Mouse (Mus musculus): Measurements from ENCODE around the gene Sema3b.

Sema3b gene

GRCm38 (mm10) chr9:107569270-107569669, 39.8 kb downstream of the Sema3b start:
- DNase-seq (ENCODE audit: low read depth) = no peak

DNA sequence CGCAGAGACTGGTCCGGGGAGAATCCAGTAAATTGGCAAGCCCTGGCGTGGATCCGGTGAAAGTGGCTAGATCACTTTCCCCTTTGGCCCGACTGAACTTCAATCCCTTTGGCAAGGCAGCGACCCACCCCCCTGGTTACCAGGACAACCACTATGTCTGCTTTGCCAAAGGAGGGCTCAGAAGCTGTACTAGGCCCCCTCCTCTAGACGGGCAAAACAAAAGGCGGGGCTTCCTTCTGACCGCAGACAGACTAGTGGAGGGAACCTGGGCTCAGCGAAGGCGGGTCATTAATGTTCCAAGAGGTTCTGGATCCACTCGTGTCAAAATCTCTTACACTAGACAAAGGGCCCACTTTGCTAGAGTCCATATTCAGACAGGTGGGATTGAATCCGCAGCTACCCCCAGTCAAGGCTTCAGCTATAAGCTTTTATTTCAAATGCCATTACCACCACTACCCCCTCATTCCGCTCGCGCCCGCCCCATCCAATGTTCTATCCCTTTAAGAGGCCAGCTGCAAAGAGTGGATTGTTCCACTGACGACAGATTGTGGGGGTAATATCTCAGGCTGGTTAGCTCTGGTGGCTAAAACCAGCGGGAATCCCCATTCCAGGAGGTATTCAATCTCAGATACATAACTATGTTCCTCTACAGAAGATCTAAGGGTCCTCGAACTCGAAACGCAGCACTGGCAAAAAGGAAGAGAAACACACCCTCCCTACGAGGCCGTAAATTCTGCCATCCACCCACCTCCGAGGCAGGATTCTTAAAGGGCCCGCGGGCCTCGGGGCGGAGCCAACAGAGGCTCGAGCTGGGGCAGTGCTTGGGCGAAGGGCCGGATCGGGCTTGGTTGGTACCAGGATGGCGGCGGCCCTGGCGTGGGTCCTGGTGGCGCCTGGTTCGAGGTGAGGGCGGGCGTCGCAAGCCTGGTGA, 40.4 kb downstream of the Sema3b start:
- peak; percentile 93 for DNase-seq (ENCODE audit: low read depth)

GRCm38 (mm10) chr9:107567702-107568319, 41.2 kb downstream of the Sema3b start, which contains the start of gene Hyal2:
Hyal2 (plus strand) TSS chr9:107567945.
- no peak for DNase-seq (ENCODE audit: low read depth)

- DNase-seq (ENCODE audit: low read depth) = no peak
Observed at GRCm38 (mm10) chr9:107566855-107567254, 42.2 kb downstream of the Sema3b start.

DNA sequence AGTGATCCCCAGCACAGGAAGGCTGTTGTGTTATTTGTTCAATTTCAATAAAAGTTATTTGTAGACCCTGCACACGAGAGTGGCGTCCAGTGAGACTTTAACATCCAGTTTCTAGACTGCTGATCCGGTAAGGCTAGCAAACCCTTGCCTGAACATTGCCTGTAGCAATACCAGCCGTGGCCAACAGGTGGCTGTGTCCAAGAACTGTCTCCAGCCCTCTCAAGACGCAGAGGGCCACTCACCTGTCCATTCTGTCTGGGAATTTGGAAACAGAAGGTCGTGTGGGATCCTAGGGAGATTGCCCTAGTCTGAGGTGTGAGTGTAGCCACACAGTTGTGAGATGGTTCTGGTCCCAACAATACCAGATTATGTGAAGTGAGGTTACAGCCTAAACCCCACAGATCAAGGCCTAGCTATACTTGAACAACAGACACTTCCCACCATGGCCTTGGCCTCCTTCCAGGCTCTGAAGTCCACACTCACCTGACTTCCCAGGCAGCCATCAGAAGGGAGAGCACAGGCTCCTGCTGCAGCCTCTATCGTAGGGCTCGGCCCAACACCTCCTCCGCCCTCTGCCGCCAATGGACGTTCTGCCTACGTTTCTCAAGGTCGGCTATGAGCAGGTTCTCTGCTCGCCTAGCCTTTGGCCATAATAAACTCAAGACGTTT, 42.9 kb downstream of the Sema3b start:
- peak; percentile 89 for DNase-seq (ENCODE audit: low read depth)

DNA sequence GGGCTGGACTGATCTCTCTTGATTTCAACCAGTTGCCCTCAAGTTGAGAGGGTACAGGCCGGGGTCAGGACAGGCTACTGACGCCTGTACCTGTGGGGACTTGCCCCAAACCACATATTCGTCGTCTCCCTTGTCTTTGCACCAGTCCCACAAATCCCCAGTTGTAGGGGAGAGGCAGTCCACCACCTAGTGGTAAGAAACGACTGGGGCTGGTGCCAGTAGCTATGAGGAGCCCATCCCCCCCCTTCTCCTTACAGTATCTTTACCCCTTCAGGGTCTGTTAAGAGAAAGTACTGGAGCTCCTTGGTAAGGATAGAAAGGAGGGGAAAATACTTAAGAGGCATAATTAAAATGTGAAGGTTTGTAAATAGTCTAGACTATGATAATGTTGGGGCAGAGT, 43.5 kb downstream of the Sema3b start:
- DNase-seq (ENCODE audit: low read depth) = peak; percentile 56

GRCm38 (mm10) chr9:107563029-107563581, 45.9 kb downstream of the Sema3b start, which contains the start of gene Tusc2:
Tusc2 (plus strand) TSS chr9:107563255.
- peak; percentile 96 for DNase-seq (ENCODE audit: low read depth)

GRCm38 (mm10) chr9:107556346-107556745, 52.7 kb downstream of the Sema3b start:
- DNase-seq (ENCODE audit: low read depth) = peak; percentile 35

DNA sequence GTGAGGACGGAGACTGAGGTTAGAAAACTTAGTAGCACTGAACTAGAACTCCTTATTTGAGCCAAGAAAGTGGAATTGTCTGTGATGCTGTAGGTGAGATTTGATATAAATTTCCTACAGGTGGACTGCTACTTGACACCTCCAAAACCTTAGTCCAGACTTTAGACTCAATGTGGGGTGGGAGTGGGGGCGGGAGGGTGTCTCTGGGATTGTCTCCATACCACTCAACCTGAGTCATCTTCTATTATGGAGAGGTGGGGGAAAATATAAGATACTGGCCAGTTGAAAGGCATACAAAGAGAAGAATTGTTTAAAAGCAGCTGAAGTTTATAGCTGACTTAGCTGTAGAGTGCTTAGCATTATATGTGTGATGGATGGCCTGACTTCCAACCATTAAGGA, 53.3 kb downstream of the Sema3b start:
- DNase-seq (ENCODE audit: low read depth) = no peak

- no peak for DNase-seq (ENCODE audit: low read depth)
Observed at GRCm38 (mm10) chr9:107555031-107555457, 54.0 kb downstream of the Sema3b start.

- peak; percentile 99 for DNase-seq (ENCODE audit: low read depth)
Observed at GRCm38 (mm10) chr9:107554319-107554825, 54.7 kb downstream of the Sema3b start.

GRCm38 (mm10) chr9:107553541-107554318, 55.3 kb downstream of the Sema3b start:
- DNase-seq (ENCODE audit: low read depth) = peak; percentile 65

- DNase-seq (ENCODE audit: low read depth) = peak; percentile 38
Observed at GRCm38 (mm10) chr9:107552690-107553393, 56.2 kb downstream of the Sema3b start.

- DNase-seq (ENCODE audit: low read depth) = no peak
Observed at GRCm38 (mm10) chr9:107551890-107552355, 57.1 kb downstream of the Sema3b start.

- peak; percentile 93 for DNase-seq (ENCODE audit: low read depth)
Observed at GRCm38 (mm10) chr9:107551117-107551889, 57.7 kb downstream of the Sema3b start, which contains the start of gene Rassf1. Rassf1 (plus strand) TSS chr9:107551555.

- no peak for DNase-seq (ENCODE audit: low read depth)
Observed at GRCm38 (mm10) chr9:107550491-107551116, 58.4 kb downstream of the Sema3b start.

DNA sequence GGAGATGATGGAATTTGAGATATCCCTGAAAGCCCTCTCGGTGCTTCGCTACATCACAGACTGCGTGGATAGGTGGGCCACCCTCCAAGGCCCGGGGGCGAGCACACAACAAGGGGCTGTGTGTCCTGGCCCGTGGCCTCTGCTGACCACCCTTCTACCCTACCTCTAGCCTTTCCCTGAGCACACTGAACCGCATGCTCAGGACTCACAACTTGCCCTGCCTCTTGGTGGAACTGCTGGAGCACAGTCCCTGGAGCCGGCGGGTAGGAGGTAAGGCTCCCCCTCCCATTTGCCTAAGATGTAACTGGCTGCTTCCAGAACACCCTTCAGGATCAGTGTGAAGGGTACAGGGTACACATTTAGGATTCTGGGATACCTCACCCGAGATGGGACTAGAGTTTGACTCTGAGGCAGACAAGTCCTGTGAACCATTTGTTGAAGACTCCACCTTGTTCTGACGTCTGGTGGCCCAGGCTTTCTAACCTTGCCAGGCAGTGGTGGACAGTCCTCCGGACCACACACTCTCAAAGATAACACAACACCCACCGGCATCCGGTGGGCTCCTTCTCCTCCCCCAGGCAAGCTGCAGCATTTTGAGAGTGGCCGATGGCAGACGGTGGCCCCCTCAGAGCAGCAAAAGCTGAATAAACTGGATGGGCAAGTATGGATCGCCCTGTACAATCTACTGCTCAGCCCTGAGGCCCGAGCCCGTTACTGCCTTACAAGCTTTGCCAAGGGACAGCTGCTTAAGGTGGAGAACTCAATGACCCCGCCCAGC, 59.5 kb downstream of the Sema3b start:
- no peak for DNase-seq (ENCODE audit: low read depth)

DNA sequence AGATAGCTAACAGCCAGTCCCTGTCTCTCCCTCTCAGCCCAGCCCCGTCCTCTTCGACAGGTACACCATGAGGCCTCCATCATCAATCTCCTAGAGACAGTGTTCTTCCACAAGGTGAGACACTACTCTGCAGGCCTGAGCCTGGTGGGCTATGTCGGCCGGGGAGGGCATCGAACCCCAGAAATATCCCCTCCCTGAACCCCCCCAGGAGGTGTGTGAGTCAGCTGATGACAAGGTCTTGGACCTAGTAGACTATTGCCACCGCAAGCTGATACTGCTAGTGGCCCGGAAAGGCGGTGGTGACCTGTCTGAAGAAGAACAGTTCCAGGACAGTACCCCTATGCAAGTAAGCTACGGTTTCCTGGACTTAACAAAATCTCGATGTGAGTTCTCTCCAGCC, 60.2 kb downstream of the Sema3b start:
- DNase-seq (ENCODE audit: low read depth) = no peak
